Mouse (Mus musculus) erythroblast, embryonic 14.5 days (primary cell): ENCODE data around the gene Gpr156.

Experiments
- GATA1 ChIP-seq: IDR thresholded peaks from 2 replicates; pipeline ENCODE4 v1.6.1; 2012; ENCODE audit warnings: low read length, inconsistent platforms, mixed read lengths
- TAL1 ChIP-seq: IDR thresholded peaks from 3 replicates; pipeline ENCODE4 v1.6.1; 2012; ENCODE audit warnings: low read length, inconsistent platforms, mixed read lengths

DNA sequence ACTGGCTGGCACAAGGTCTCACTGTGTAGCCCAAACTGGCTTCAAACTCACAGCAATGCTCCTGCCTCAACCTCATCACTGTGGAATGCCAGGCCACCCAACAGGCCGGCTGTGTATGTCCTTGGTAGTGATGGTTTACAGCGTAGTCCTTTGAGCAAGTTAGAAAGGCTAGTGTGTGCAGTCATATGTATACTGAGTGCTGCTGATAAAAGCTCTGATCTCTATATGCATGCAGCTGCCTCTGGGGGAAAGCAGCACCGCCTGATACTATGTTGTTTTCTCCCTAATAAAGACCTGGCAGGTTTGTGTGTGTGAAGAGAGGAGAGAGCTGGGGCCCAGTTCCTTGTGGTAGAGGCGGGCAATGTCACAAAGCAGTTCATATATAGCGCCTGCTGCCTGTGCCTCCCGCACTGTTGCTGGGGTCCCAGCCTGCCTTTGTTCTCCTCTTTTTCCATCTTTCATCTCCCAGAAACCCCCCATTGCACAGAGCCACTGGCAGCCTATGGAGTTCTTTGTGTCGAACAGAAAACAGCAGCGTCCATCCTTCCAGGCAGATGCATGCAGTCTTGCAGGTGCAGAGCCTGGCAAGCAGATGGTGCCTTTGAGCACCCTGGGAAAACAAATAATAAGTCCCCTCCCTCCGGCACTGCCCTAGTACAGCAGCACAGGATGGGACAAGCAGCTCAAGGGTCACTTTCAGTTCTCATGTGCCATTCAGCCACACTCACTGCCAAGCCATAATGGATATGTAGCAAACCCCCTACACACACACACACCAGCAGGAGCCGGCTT is 74.5 kb downstream of the Gpr156 start:
- TF ChIP-seq GATA1 (no peak), TAL1 (no peak)
